Mouse (Mus musculus) left cerebral cortex, postnatal 25 days (tissue): Measurements from ENCODE around the gene Wdr18. TPM values are rescaled to one million over a fixed set of nuclear protein-coding genes. Genes with fewer than 3 reads are reported as not detected.

Source experiments
- DNase-seq, 2 experiments: peaks; one replicate each; pipeline ENCODE4 v3.0.0; 2022; ENCODE audit warnings: low spot score in 2 of 2, mixed read lengths in 1 of 2
- intact Hi-C: fragments of 180-260 bp; cut with DNase I; formaldehyde crosslinking; loops from one replicate; pipeline ENCODE4 v1.15.1; 2025
- total RNA-seq, 2 experiments: library from RNA; stranded (reverse); gene quantifications; 2 replicates each; pipeline ENCODE4 v1.2.3; 2021

The Wdr18 gene
- total RNA-seq = 10 to 100 TPM; 41.1 to 49.9 TPM

DNA sequence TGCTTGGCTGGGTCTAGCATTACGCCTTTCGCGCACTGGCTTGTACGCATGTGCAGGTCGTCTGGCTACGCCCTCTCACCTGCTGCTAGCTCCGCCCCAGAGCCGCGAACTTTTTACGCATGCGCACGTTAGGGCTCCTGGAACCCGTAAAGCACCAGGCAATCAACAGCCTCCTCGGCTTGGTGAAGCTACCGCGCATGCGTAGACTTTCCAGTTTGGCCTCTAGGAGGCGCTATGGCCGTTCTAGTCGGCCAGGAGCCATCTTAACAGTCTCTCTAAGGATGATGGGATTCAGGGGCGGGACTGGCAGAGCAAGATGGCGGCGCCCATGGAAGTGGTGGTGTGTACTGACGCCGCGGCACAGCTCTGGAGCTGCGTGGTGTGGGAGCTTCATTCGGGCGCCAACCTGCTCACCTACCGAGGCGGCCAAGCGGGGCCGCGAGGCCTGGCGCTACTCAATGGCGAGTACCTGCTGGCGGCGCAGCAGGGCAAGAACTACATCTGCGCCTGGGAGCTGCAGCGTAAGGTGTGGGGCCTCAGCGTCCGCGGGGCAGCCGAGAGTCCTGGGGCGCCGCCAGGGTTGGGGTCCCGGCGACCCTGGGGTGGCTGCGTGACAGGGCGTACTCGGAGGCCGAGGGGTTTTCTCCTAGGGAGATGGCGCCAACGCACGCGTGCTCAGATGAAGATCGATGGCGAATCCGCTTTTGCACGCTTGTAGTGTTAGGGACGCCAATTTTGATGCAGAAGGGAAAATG lies at the start of gene Wdr18:
Gene Wdr18, plus strand, starts transcription at position 306 of the 755 bp plus-strand sequence.
- peak; percentile 99 to 100 for DNase-seq
- intact Hi-C loops = loop anchor here (2.0 to 5.0 kb wide), 2 partner anchors 23 to 68 kb away; partner anchors contain the start of gene Cfd

DNA sequence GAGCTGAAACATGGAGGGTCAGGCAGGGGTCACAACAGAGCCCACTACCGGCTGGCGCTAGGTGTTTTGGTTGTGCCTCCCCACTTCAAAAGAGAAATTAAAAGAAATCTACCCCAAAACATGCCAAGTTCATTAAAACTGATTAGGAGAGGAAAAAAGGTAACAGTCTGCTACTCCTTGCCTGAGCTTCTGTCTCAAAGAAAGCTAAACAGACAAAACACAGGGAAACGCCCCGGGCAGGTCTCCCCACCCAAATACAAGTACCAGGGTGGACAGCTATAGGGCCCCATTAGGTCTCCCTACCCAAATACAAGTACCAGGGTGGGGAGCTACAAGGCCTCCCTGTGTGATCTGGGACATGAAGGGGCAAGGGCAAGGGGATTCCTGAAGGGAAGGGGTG lies 49.4 kb upstream of the Wdr18 start, which contains the start of gene Gm26602:
Gene Gm26602, plus strand, starts transcription at position 301 of the 400 bp plus-strand sequence.
- intact Hi-C loops = no loop called here
- DNase-seq = no peak

- intact Hi-C loops = no loop called here
- no peak for DNase-seq
These were observed 47.5 kb upstream of the Wdr18 start for GRCm38 (mm10) chr10:79912412-79912811.

DNA sequence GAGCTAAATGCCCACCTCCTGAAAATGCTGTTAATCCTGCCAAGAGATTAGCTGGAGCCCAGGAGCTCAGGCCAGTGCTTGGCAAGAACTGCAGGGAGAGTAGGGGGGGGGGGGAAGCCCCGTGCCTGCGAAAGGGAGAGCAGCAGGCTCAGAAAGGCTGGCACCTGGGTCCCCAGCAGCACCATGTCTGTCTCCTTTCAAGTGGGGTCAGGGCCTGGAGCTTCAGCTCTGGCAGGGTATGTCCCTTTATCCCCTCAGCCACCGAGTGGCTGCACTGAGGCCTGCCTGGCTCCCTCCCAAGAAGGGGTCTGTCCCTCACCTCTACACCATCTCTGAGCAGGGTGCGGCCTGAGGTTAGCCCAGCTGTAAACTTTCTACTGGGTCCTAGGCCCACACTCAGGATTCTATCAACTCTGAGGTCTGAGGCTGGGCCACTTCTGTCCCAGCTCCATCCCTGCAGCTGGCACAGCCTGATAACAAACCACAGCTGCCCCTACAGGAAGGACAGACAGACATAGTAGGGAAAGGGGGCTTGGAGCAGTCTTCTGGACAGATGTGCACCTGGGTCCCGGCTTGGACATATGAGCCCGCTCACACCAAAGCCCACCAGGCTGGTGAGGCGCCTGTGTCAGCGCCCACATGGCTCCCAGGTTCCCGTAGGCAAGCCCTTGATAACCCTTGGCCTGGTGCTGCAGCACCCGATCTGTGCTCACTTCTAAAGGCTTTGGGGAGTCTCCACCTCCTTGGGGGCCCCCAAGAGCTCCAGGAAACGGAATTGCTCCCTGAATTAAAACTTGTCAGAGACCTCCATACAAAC lies 45.6 kb upstream of the Wdr18 start:
- intact Hi-C loops = no loop called here
- DNase-seq = no peak

GRCm38 (mm10) chr10:79914948-79915596 lies 44.9 kb upstream of the Wdr18 start:
- intact Hi-C loops = no loop called here
- no peak for DNase-seq

DNA sequence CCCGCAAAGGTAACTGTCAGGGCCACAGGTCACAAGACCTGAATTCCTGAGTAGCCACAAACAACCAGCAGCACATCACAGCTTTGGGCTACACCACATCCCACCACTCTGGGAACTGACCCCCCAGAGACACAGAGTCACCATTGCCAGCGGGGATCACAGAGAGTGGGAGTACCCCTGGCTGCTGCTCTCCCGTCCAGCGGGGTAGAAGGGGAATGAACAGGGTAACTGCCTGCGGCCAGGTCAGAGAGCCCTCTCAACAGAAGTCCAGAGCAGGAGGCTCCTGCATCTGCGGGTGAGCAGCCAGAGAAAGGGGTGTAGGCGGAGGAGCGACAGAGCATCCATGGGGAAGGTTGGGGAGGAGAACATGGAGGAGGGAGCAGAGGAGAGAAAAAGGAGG lies 43.9 kb upstream of the Wdr18 start:
- DNase-seq = peak in 1 of 2 experiments; percentile 53
- intact Hi-C loops = no loop called here

GRCm38 (mm10) chr10:79916808-79917531 lies 43.0 kb upstream of the Wdr18 start, which contains the start of gene Kiss1r:
TSS of gene Kiss1r (plus strand) at chr10:79916971.
- intact Hi-C loops = no loop called here
- peak; percentile 85 to 86 for DNase-seq

DNA sequence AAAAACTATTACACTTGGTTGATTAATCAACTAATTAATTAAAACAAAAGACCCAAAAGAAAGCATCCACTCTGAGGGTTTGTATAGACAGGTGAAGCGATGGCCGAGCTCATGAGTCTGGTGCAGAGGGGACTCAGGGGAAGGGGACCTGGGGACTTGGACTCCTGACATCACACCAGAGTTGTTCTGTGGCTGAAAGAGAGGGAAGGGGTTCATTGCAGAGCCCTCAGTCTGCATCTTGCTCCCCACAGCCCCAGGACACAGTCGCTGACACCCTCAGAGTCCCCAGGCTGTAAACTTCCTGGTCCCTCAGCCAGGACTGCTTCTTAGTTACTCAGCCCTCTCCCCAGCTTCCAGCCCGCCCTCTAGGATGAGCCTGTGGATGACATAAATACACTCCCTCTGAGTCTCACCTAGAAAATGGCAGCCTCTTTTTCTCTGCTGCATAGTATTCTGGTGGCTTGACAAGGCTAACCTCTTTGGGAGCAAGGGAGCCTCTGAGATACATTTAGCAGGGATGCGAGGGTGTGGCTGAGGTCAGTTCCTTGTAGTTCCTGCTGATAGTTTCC lies 42.3 kb upstream of the Wdr18 start:
- intact Hi-C loops = no loop called here
- no peak for DNase-seq

- intact Hi-C loops = no loop called here
- DNase-seq = no peak
These were observed 41.5 kb upstream of the Wdr18 start for GRCm38 (mm10) chr10:79918231-79919078.

- intact Hi-C loops = no loop called here
- no peak for DNase-seq
These were observed 40.6 kb upstream of the Wdr18 start for GRCm38 (mm10) chr10:79919251-79919849.

DNA sequence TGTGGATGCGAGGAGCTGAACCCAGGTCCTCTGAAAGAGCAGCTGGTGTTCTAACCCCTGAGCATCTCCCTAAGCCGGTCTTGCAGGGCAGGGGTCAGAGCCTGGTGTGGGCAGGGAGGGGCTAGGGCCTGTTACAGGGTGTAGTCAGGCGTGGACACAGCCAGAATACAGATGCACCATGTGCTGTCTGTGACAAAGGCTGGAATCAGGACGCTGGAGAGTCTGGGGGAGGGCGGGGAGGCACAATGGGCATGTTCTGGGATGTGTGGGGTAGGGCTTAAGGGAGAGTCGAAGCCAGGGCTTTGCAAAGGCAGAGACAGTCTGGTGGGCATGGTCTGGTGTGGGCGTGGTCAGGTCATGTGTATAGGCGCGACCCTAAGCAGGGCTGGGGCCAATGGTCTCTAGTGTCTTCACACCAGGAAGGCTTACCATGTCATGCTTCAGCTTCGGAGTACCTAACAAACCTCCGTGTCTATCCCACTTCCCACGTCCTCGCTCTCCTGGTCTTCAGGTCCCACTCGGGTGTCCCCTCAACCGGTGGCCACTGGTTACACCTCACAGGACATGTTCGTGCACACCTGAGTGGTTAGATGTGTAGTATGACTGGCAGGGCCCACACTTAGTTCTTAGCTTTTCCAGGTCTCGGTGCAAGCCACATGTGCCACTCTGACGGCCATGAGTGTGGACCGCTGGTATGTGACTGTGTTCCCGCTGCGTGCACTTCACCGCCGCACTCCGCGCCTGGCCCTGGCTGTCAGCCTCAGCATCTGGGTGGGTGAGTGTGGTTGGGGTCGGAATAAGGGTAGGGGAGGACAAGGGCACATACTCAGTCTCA lies 39.7 kb upstream of the Wdr18 start:
- intact Hi-C loops = no loop called here

GRCm38 (mm10) chr10:79920958-79921535 lies 38.9 kb upstream of the Wdr18 start, which contains the start of gene R3hdm4:
TSS of gene R3hdm4 (minus strand) at chr10:79921208.
- intact Hi-C loops = no loop called here
- no peak for DNase-seq

More for the DNA sequence above, 39.7 kb upstream of the Wdr18 start:
- no peak for DNase-seq

- intact Hi-C loops = no loop called here
- DNase-seq = no peak
These were observed 38.4 kb upstream of the Wdr18 start for GRCm38 (mm10) chr10:79921572-79921971.

GRCm38 (mm10) chr10:79924998-79925784 lies 34.8 kb upstream of the Wdr18 start:
- intact Hi-C loops = loop anchor here (1.0 to 2.0 kb wide), 4 partner anchors 32 to 90 kb away; no protein-coding TSS in a partner anchor
- DNase-seq = peak; percentile 95 to 96

GRCm38 (mm10) chr10:79925785-79926490 lies 34.0 kb upstream of the Wdr18 start:
- DNase-seq = no peak
- intact Hi-C loops = loop anchor here (1.0 to 2.0 kb wide), 4 partner anchors 32 to 91 kb away; no protein-coding TSS in a partner anchor
